ENCODE assay signal across 8 mouse cellular contexts in the genomic region with DNA sequence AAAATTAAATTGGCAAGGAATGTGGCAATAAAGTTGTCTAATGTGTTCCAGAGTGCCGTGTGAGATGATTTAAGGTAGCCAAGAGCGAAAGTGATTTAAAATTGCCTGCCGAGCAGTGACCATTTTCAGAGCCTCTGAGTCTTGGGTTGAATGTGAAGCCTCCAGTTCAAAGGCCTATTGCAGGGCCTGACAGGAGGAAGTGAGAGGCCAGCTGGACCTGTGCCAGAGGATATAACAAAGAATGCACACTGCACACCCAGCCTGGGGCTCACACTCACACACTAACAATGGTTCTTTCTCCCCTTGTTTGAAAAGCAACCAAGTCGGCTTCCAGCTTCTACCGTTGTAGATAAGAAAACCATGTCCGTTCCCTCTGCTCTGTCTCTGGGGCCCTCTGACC.
DNase-seq lines count a peak whose midpoint lies in the region; ATAC-seq and TF ChIP-seq lines count a peak whose summit lies in the region.

No protein-coding gene starts in this region.

- TF ChIP-seq CTCF in thymus, adult 2 months (IDR thresholded peaks at IDR 0.05; ENCODE audit: borderline replicate concordance, control insufficient read depth, extremely low read depth, insufficient read depth, low read length, poor library complexity), result no peak

- H3K9me3 ChIP-seq in lung, embryonic 16.5 days (ENCODE audit: control insufficient read depth, low read length), result no peaks in the 10 kb centered on the region; the same call in 1 of the 2 replicates
- H3K9me3 ChIP-seq in heart, embryonic 15.5 days (replicated peaks), result no peaks in the 10 kb centered on the region
- no peaks in the 10 kb centered on the region for H3K9me3 ChIP-seq in limb, embryonic 14.5 days (ENCODE audit: control insufficient read depth, low read length)

- H3K4me1 ChIP-seq in lung, embryonic 16.5 days (replicated peaks; ENCODE audit: control insufficient read depth, insufficient read depth, low read length), result peaks cover 9% of the 10 kb centered on the region
- H3K4me1 ChIP-seq in heart, embryonic 15.5 days (replicated peaks), result 0 out of 2 replicates have a peak, but pooled peaks cover 5% of the 10 kb centered on the region
- peaks cover 9% of the 10 kb centered on the region for H3K4me1 ChIP-seq in limb, embryonic 14.5 days (ENCODE audit: control insufficient read depth, insufficient read depth, low read length)
- no peaks in the 10 kb centered on the region for H3K4me1 ChIP-seq in thymus, adult 2 months (replicated peaks; ENCODE audit: control insufficient read depth, insufficient read depth, low read length)

- no peaks in the 10 kb centered on the region for H3K36me3 ChIP-seq in lung, embryonic 16.5 days (ENCODE audit: control insufficient read depth, insufficient read depth, low read length)
- H3K36me3 ChIP-seq in heart, embryonic 15.5 days, result no peaks in the 10 kb centered on the region
- no peaks in the 10 kb centered on the region for H3K36me3 ChIP-seq in limb, embryonic 14.5 days (ENCODE audit: control insufficient read depth, insufficient read depth, low read length)
- no peaks in the 10 kb centered on the region for H3K36me3 ChIP-seq in thymus, adult 2 months (ENCODE audit: control insufficient read depth, insufficient read depth, low read length)

- peak; percentile 2 for DNase-seq in cerebellum, adult 9-10 months
- DNase-seq in cerebellum, adult 11 months, result no peak
- DNase-seq in lung, adult 18-20 months, result no peak
- DNase-seq in limb, embryonic 14.5 days (ENCODE audit: low spot score), result peak; percentile 66
- no peak for DNase-seq in thymus, adult 2 months

- 0 out of 2 replicates have a peak overlapping the region, but pooled peaks have one; percentile 5 for H3K4me2 ChIP-seq in lung, embryonic 16.5 days (ENCODE audit: low read depth, low read length)
- H3K4me2 ChIP-seq in heart, embryonic 15.5 days, result no peak overlapping the region
- no peak overlapping the region for H3K4me2 ChIP-seq in limb, embryonic 14.5 days (replicated peaks; ENCODE audit: low read depth, low read length, severe bottlenecking)

- peak overlapping the region; percentile 74 for H3K27ac ChIP-seq in lung, embryonic 16.5 days (ENCODE audit: low read length)
- 0 out of 2 replicates have a peak overlapping the region, but pooled peaks have one; percentile 26 for H3K27ac ChIP-seq in heart, embryonic 15.5 days
- H3K27ac ChIP-seq in limb, embryonic 14.5 days (replicated peaks; ENCODE audit: low read depth, low read length), result no peak overlapping the region; the same call in 1 of the 2 replicates
- no peak overlapping the region for H3K27ac ChIP-seq in thymus, adult 2 months (ENCODE audit: control insufficient read depth, insufficient read depth, low read length)

- H3K9ac ChIP-seq in lung, embryonic 16.5 days (ENCODE audit: low read length), result 0 out of 2 replicates have a peak overlapping the region, but pooled peaks have one; percentile 1
- H3K9ac ChIP-seq in heart, embryonic 15.5 days, result no peak overlapping the region
- no peak overlapping the region for H3K9ac ChIP-seq in limb, embryonic 14.5 days (ENCODE audit: low read depth, low read length, severe bottlenecking)

- H3K27me3 ChIP-seq in lung, embryonic 16.5 days (ENCODE audit: control insufficient read depth, insufficient read depth, low read depth, low read length), result no peaks in the 10 kb centered on the region
- H3K27me3 ChIP-seq in heart, embryonic 15.5 days, result no peaks in the 10 kb centered on the region
- no peaks in the 10 kb centered on the region for H3K27me3 ChIP-seq in limb, embryonic 14.5 days (ENCODE audit: control insufficient read depth, insufficient read depth, low read length)
- no peaks in the 10 kb centered on the region for H3K27me3 ChIP-seq in thymus, adult 2 months (ENCODE audit: control insufficient read depth, insufficient read depth, low read length)

- TF ChIP-seq POLR2A in limb, embryonic 14.5 days (IDR thresholded peaks at IDR 0.05; ENCODE audit: borderline replicate concordance, extremely low read depth, insufficient read depth, insufficient read length), result no peak
- no peak for TF ChIP-seq POLR2A in thymus, adult 2 months (IDR thresholded peaks at IDR 0.05; ENCODE audit: control insufficient read depth, extremely low read depth, insufficient read depth, low read length, poor library complexity)

- H3K4me3 ChIP-seq in lung, embryonic 16.5 days (ENCODE audit: low read length), result no peak overlapping the region
- no peak overlapping the region for H3K4me3 ChIP-seq in heart, embryonic 15.5 days
- H3K4me3 ChIP-seq in limb, embryonic 14.5 days (replicated peaks; ENCODE audit: low read length), result no peak overlapping the region
- H3K4me3 ChIP-seq in thymus, adult 2 months (ENCODE audit: control insufficient read depth, insufficient read depth, low read length), result no peak overlapping the region

- ATAC-seq in lung, embryonic 16.5 days (ENCODE audit: low read depth), result peak; percentile 86
- ATAC-seq in heart, embryonic 15.5 days (replicated peaks; ENCODE audit: insufficient number of reproducible peaks, insufficient read depth, low FRiP score, low read depth), result peak; percentile 79
- peak; percentile 65; the same call in 1 of the 2 replicates for ATAC-seq in limb, embryonic 14.5 days (ENCODE audit: low FRiP score, low read depth)
- ATAC-seq in megakaryocyte-erythroid progenitor cell, adult 5-6 weeks (replicated peaks; ENCODE audit: low FRiP score, low TSS enrichment, poor library complexity, severe bottlenecking), result no peak

- WGBS in lung, embryonic 16.5 days, result 15% methylated on average over 6 of the region's 6 CpGs
- WGBS in heart, embryonic 15.5 days, result 29% methylated on average over 6 of the region's 6 CpGs
- WGBS in limb, embryonic 14.5 days, result 31% methylated on average over 6 of the region's 6 CpGs
- 54% methylated on average over 6 of the region's 6 CpGs for WGBS in thymus, adult 2 months

Comparison
In these comparisons a context has a peak if more than half of its experiments do, and no peak if none do; other contexts are left out.
1. DNase-seq: peak in cerebellum, adult 9-10 months (single experiment) and limb, embryonic 14.5 days (single experiment); none in cerebellum, adult 11 months (single experiment), lung, adult 18-20 months (0 of 2) and thymus, adult 2 months (single experiment).
2. H3K27ac ChIP-seq: peak in lung, embryonic 16.5 days (single experiment) and heart, embryonic 15.5 days (single experiment); none in limb, embryonic 14.5 days (single experiment) and thymus, adult 2 months (single experiment).